Mouse (Mus musculus): Measurements from ENCODE around the gene Map7d1. TPM values are rescaled to one million over a fixed set of nuclear protein-coding genes. Genes with fewer than 3 reads are reported as not detected.

Map7d1 gene
- polyA plus RNA-seq (2016; fragmentation: Nextera tagmentation; extraction: Ambion mirVana), result 104 and 105 TPM in 2 replicates

DNA sequence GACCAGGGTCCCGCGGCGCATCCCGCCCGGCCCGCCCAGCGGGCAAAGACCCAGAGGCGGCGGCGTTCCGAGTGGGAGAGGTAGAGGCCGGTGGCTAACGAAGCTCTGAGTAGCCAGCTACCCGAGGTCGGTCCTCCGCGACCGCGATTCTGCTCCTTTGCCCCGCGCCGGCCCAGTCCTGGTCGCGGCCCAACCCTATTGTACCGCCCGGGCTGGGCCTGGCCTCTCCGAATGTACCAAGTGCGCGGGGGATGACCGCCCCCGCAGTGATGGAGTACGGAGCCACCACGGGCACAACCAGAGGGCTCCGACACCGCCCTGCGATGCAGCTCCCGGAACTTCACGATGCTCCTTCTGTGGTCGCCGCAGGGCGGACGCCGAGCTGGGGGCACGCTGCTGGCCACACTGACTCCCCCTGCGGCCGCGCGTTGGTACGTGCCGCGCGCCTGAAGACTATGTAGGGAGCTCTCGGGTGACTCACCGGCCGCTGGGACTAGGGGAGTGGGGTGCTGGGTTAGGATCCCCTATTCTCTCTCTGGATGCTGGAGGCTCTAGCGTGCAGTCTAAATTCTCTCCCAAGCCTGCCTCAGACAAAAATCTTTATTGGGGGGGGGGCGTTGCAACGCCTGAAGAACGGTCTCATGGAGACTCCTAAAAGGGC, at the start of gene Map7d1:
Map7d1 (minus strand) TSS at position 213 of the 661 bp plus-strand sequence.
- ATAC-seq (ENCODE audit: low FRiP score), result peak; percentile 85
- Histone ChIP-seq H3K36me3 (replicated peaks) (no peaks in the 10 kb centered on the region), H3K9ac (peak within 1 kb of the TSS; percentile 99)

DNA sequence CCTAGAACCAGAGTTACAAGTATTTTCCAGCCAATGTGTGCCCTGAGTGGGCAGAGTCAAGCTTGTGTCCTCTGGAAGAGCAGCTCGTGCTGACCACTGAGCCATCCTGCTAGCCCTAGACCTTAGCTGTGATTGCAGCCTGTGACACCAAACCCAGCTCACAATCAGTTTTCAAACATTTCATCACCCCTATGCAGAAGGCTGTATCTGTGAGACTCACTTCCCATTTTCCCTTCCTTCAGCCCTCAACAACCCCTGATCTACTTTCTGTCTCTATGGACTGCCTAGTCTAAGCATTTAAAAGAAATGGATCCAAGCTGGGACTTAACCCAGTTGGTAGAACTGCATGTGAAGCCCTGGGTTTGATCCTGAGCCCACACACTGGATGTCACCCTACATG, 49.3 kb upstream of the Map7d1 start:
- Histone ChIP-seq H3K4me2 (no peak overlapping the region), H3K4me3 (replicated peaks) (no peak overlapping the region), H3K9ac (no peak overlapping the region), H3K27ac (no peak overlapping the region), H3K9me3 (peaks cover 4% of the 10 kb centered on the region), H3K4me1 (peaks cover 21% of the 10 kb centered on the region), H3K27me3 (peaks cover 51% of the 10 kb centered on the region), H3K36me3 (replicated peaks) (no peaks in the 10 kb centered on the region)
- WGBS, result 93% methylated on average over 1 of the region's 1 CpGs
- ATAC-seq (ENCODE audit: low FRiP score), result no peak

More for the DNA sequence above, at the start of gene Map7d1:
- peak within 1 kb of the TSS; percentile 96 for H3K4me2 ChIP-seq
- peak within 1 kb of the TSS; percentile 95 for H3K27ac ChIP-seq
- H3K27me3 ChIP-seq, result 0 out of 2 replicates have a peak, but pooled peaks cover 4% of the 10 kb centered on the region
- peak within 1 kb of the TSS; percentile 100 for H3K4me3 ChIP-seq (replicated peaks)
- H3K9me3 ChIP-seq, result no peaks in the 10 kb centered on the region
- WGBS, result under 1% methylated on average over 58 of the region's 59 CpGs
- H3K4me1 ChIP-seq, result peaks cover 78% of the 10 kb centered on the region

DNA sequence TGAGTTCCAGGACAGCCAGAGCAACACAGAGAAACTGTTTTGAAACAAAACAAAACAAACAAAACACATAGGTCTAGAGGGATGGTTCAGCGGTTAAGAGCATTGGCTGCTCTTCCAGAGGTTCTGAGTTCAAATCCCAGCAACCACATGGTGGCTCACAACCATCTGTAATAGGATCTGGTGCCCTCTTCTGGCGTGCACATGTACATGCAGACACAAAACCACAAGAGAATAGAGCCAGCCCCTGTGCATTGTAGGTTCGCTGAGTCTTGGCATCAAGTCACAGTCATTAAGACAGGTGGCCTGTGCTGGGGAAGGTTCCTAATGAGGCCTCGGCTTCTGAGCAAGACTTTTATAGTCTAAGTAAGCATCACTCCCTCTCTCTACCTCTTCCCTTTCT, 47.7 kb upstream of the Map7d1 start:
- WGBS, result 54% methylated on average over 4 of the region's 4 CpGs
- Histone ChIP-seq H3K27ac (no peak overlapping the region), H3K27me3 (peaks cover 58% of the 10 kb centered on the region), H3K4me1 (peaks cover 13% of the 10 kb centered on the region), H3K4me2 (no peak overlapping the region), H3K4me3 (replicated peaks) (no peak overlapping the region), H3K9me3 (peaks cover 4% of the 10 kb centered on the region), H3K36me3 (replicated peaks) (no peaks in the 10 kb centered on the region), H3K9ac (no peak overlapping the region)
- no peak for ATAC-seq (ENCODE audit: low FRiP score)

DNA sequence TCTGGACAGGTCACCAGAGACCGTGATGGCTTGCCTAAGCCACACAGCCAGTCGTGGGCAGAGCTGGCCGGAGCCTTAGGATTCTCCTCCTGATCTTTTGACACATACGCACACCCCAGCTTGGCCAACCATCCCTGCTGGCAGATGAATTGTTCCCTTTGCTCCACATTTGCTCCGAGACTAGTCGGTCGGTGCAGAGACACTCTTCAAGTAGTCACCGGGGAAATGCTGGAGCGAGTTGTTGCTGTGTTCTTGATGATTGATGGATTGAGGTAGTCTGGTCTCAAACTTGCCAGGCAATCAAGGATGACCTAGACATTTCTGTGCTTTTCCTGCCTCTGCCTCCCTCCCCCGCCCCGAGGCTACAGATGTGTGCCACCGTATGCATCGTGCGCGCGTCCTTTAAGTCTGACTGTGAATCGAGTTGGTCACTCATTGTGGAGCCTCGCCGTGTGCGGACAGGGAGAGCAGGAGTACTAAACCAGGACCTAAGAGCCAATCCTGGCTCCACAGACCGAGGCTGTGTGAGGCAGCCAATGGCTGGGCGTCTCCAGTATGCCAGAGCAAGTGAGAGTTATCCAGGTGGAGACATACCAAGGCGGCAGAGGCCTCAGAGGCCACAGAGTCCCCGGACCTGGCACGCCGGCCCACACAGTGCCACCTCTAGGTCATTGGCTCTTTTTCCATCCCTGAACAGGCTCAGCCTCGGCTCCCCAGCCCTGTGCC, 45.6 kb upstream of the Map7d1 start:
- peaks cover 19% of the 10 kb centered on the region for H3K4me1 ChIP-seq
- no peak for ATAC-seq (ENCODE audit: low FRiP score)
- peak overlapping the region; percentile 31 for H3K4me3 ChIP-seq (replicated peaks)
- H3K36me3 ChIP-seq (replicated peaks), result no peaks in the 10 kb centered on the region
- H3K27ac ChIP-seq, result no peak overlapping the region
- 0 out of 2 replicates have a peak overlapping the region, but pooled peaks have one; percentile 29 for H3K9ac ChIP-seq
- H3K4me2 ChIP-seq, result peak overlapping the region; percentile 42
- WGBS, result 5% methylated on average over 27 of the region's 27 CpGs
- peaks cover 4% of the 10 kb centered on the region for H3K9me3 ChIP-seq
- peaks cover 77% of the 10 kb centered on the region for H3K27me3 ChIP-seq

DNA sequence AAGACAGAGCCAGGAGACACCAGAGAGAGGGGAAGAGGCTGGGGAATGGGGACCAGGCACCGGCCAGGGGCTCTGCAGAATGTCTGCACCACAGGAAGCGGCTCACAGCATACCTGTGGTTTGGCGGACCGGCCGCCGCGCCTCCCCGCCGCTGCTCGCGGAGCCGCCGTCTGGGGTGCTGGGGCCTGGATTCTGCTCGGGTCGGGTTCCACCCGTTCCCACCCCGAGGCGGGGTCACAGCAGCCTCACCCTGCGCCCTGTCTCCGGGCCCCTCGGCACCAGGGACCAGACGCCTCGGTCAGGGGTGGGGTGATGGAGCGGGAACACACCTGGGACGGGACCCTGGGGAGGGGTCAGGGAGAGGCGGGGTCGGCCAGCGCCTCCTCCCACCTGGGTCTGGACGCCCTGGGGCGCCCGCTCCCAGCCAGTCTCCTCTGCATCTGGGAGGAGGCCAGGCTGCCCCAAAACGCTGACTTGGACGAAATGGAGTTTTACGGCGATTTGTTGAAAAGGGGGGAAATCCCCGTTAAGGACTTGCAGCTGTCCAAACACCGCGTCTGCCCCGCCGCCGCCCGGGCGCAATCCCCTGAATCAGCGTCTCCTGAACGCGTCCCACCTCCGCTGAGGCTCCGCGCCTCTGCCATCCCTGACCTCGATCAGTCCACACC, 44.9 kb upstream of the Map7d1 start:
- Histone ChIP-seq H3K27me3 (peaks cover 84% of the 10 kb centered on the region), H3K4me2 (peak overlapping the region; percentile 42), H3K4me1 (peaks cover 24% of the 10 kb centered on the region), H3K36me3 (replicated peaks) (no peaks in the 10 kb centered on the region), H3K27ac (no peak overlapping the region), H3K9ac (peak overlapping the region; percentile 29; the same call in 1 of the 2 replicates), H3K4me3 (replicated peaks) (peak overlapping the region; percentile 31), H3K9me3 (peaks cover 2% of the 10 kb centered on the region)
- ATAC-seq (ENCODE audit: low FRiP score), result no peak
- WGBS, result under 1% methylated on average over 49 of the region's 50 CpGs

DNA sequence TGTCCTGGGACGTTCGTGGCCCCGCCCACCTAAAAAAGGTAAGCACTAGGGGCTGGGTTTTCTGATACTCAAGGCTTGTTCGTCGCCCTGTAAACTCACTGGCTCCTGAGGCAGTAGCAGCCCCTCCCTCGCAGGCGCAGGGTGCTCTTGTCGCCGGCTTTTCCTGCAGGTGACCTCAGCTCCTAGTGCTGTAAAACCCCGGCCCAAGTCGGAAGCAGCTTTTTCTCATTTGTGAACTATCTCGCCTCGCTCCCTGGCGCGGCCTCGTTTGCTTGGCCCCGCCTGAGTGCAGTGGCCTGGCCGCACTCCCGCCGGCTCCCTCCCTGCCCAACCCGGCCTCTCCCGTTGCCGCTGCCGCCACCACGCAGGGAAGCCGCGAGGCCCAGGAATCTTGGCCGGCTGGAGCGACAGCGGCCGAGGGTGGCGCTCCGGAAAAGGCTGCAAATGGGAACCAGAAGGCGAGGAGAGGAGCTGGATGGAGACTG, 40.5 kb upstream of the Map7d1 start:
- peak overlapping the region; percentile 56 for H3K4me2 ChIP-seq
- peaks cover 21% of the 10 kb centered on the region for H3K4me1 ChIP-seq
- no peaks in the 10 kb centered on the region for H3K9me3 ChIP-seq
- peak overlapping the region; percentile 31 for H3K4me3 ChIP-seq (replicated peaks)
- H3K27me3 ChIP-seq, result peaks cover 78% of the 10 kb centered on the region
- H3K27ac ChIP-seq, result peak overlapping the region; percentile 14; the same call in 1 of the 2 replicates
- H3K9ac ChIP-seq, result peak overlapping the region; percentile 59
- H3K36me3 ChIP-seq (replicated peaks), result no peaks in the 10 kb centered on the region
- WGBS, result 1% methylated on average over 34 of the region's 34 CpGs
- ATAC-seq (ENCODE audit: low FRiP score), result no peak

DNA sequence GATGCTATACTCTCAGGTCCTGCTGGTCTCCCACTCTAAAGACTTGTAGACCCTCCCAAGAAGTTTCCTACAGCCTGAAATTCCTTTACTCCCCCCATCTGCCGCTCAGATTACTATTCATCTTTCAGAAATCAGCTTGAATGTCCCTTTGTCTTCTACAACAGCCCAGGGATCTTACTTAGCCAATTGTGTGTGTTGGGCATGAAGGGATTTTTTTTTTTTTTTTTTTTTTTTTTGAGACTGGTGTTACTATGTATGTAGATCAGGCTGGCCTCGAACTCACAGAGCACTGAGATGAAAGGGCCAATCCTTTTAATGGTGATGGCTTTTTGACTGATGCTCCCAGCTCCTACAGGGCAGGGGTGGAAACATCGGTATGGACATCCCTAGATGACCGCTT, 39.8 kb upstream of the Map7d1 start:
- Histone ChIP-seq H3K36me3 (replicated peaks) (no peaks in the 10 kb centered on the region), H3K9me3 (no peaks in the 10 kb centered on the region), H3K27me3 (peaks cover 78% of the 10 kb centered on the region), H3K9ac (no peak overlapping the region), H3K27ac (no peak overlapping the region), H3K4me3 (replicated peaks) (no peak overlapping the region), H3K4me2 (no peak overlapping the region), H3K4me1 (peaks cover 19% of the 10 kb centered on the region)
- whole genome bisulfite sequencing, result 35% methylated on average over 4 of the region's 4 CpGs
- no peak for ATAC-seq (ENCODE audit: low FRiP score)

DNA sequence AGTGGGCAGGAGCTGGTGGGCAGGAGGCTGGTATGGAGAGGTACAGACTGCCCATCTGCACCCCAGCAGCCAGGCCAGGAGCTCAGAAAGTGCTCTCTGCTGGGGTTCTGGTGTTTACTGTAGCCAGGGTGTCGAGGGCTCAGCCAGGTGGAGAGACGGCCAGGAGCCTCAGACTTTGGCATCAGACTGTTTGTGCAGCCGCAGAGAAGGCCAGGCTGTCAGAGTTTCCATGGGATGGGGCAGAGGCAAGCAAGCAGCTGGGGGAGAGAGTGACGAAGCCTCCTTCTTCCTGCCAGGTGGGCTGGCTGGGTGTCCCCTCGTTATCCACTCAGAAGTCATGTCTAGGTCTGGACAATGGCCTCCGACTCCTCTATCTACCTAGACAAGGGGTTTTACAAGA, 39.0 kb upstream of the Map7d1 start:
- Histone ChIP-seq H3K27me3 (peaks cover 76% of the 10 kb centered on the region), H3K4me2 (no peak overlapping the region), H3K9ac (no peak overlapping the region)

DNA sequence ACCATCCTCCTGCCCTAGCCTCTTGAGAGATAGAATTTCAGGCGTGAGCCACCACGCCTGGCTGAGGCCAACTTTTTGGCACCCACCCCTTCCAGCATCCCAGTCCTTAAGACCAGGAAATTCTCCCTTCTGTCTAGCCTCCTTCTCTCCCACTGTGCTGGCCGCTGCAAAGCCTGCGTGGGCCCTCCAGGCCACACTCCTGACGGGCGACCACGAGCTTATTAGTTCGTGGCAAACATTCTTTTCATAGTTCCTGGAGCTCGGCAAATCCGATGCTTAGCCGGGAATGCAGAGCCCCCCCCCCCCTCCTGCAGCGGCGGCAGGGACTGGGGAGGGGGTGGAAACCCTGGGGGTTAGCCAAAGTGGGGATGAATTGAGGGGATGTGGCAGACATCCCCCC, 35.1 kb upstream of the Map7d1 start:
- Histone ChIP-seq H3K27me3 (peaks cover 76% of the 10 kb centered on the region), H3K27ac (no peak overlapping the region), H3K4me1 (peaks cover 20% of the 10 kb centered on the region), H3K9me3 (0 out of 2 replicates have a peak, but pooled peaks cover 5% of the 10 kb centered on the region), H3K4me3 (replicated peaks) (no peak overlapping the region), H3K9ac (no peak overlapping the region; the same call in 1 of the 2 replicates), H3K4me2 (no peak overlapping the region), H3K36me3 (replicated peaks) (no peaks in the 10 kb centered on the region)
- 25% methylated on average over 13 of the region's 13 CpGs for WGBS
- ATAC-seq (ENCODE audit: low FRiP score), result no peak

More for the DNA sequence above, 39.0 kb upstream of the Map7d1 start:
- Histone ChIP-seq H3K27ac (no peak overlapping the region), H3K4me3 (replicated peaks) (no peak overlapping the region), H3K36me3 (replicated peaks) (no peaks in the 10 kb centered on the region), H3K4me1 (peaks cover 16% of the 10 kb centered on the region), H3K9me3 (no peaks in the 10 kb centered on the region)
- WGBS, result 64% methylated on average over 6 of the region's 6 CpGs
- no peak for ATAC-seq (ENCODE audit: low FRiP score)

DNA sequence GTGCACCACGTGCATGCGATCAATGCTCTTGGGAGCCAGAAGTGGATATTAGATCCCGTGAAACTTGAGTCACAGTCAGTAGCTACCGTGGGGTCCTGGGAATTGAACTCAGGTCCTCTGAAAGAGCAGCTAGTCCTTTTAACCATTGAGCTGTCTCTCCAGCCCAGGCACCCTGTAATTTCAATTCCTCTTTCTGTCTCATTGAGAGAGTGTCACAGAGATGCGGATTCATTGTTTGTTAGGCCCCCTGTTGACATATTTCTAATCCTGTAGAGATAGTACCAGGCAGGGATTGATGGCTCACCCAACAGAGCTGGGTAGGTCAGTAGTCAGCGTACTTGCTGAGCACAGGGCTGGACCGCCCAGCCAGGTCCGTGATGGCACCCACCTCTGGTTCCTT, 34.2 kb upstream of the Map7d1 start:
- no peak overlapping the region for H3K27ac ChIP-seq
- H3K9me3 ChIP-seq, result peaks cover 9% of the 10 kb centered on the region; the same call in 1 of the 2 replicates
- WGBS, result 82% methylated on average over 8 of the region's 8 CpGs
- no peak overlapping the region for H3K4me2 ChIP-seq
- H3K27me3 ChIP-seq, result peaks cover 74% of the 10 kb centered on the region
- no peaks in the 10 kb centered on the region for H3K36me3 ChIP-seq (replicated peaks)
- no peak overlapping the region for H3K4me3 ChIP-seq (replicated peaks)
- no peak for ATAC-seq (ENCODE audit: low FRiP score)
- peaks cover 20% of the 10 kb centered on the region for H3K4me1 ChIP-seq
- no peak overlapping the region for H3K9ac ChIP-seq

DNA sequence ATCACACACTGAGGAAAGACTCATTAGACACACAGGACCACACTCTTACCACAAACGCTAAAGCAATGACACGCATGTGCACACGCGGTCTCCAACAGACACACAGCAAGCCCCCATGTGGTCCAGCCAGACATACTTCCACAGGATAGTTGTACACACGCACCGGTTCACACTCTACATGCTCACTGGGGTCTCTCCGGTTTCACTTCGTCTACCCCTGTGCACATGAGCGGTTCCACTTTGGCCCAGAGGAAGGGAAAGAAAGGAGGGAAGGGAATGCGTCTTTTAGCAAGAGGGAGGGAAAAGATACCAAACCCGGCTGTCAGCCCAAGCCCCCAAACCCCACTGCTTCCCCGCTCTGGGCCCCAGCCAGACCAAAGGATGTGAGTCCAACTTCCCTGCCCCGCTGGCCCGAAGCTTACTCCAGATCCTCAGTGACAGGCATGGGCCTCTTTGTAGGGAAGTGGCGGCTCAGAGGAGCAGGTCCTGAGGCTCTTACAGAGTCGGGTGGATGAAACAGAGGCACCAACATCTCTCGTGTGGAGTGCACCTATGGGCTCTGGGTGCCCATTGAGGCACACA, 32.0 kb upstream of the Map7d1 start:
- Histone ChIP-seq H3K36me3 (replicated peaks) (no peaks in the 10 kb centered on the region), H3K27me3 (peaks cover 76% of the 10 kb centered on the region), H3K4me1 (peaks cover 20% of the 10 kb centered on the region), H3K4me2 (no peak overlapping the region; the same call in 1 of the 2 replicates), H3K27ac (no peak overlapping the region), H3K4me3 (replicated peaks) (no peak overlapping the region; the same call in 1 of the 2 replicates), H3K9ac (no peak overlapping the region), H3K9me3 (peaks cover 9% of the 10 kb centered on the region; the same call in 1 of the 2 replicates)
- WGBS, result 43% methylated on average over 17 of the region's 17 CpGs
- ATAC-seq (ENCODE audit: low FRiP score), result no peak

Measured in forebrain, embryonic 12.5 days (tissue).